Mouse (Mus musculus): ENCODE data around the gene Abca2. TPM values are rescaled to one million over a fixed set of nuclear protein-coding genes. Genes with fewer than 3 reads are reported as not detected.

Abca2 gene
- polyA plus RNA-seq (2015; fragmentation: Nextera tagmentation; extraction: Ambion mirVana): 4.0 and 4.1 TPM in 2 replicates

GRCm38 (mm10) chr2:25428442-25429236 lies at the start of gene Abca2:
Abca2 (plus strand) TSS chr2:25428703.
- under 1% methylated on average over 87 of the region's 89 CpGs for WGBS
- Histone ChIP-seq H3K27ac (replicated peaks) (no peak within 1 kb of the TSS), H3K4me2 (replicated peaks) (peak within 1 kb of the TSS; percentile 95), H3K4me1 (peaks cover 10% of the 10 kb centered on the region), H3K4me3 (replicated peaks) (peak within 1 kb of the TSS; percentile 69), H3K9me3 (replicated peaks) (no peaks in the 10 kb centered on the region), H3K9ac (peak within 1 kb of the TSS; percentile 53), H3K36me3 (no peaks in the 10 kb centered on the region), H3K27me3 (peaks cover 32% of the 10 kb centered on the region)
- peak; percentile 88 for ATAC-seq (ENCODE audit: insufficient number of reproducible peaks, low FRiP score, low TSS enrichment, low read depth)

DNA sequence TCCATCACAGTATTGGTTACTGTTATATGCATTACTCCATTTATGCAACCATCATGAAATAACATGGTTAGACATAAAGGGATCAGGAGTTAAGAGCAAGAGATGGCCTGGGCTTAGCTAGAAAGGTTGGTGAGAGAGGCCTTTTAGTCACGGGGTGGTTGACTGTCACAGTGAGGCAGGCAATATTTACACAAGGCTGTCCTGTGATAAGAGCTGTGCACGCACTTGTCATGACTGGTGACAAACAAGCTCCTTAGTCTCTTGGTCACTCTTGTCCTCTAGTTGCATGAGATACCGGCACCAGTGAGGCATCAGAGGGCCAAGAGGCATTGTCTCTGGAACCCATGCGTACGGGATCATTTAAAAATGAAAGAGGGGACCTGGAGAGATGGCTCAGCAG lies 44.0 kb upstream of the Abca2 start:
- ATAC-seq (ENCODE audit: insufficient number of reproducible peaks, low FRiP score, low TSS enrichment, low read depth): no peak
- Histone ChIP-seq H3K4me1 (no peaks in the 10 kb centered on the region), H3K27me3 (no peaks in the 10 kb centered on the region), H3K27ac (replicated peaks) (no peak overlapping the region), H3K9me3 (replicated peaks) (no peaks in the 10 kb centered on the region), H3K4me3 (replicated peaks) (no peak overlapping the region), H3K9ac (no peak overlapping the region), H3K4me2 (replicated peaks) (no peak overlapping the region), H3K36me3 (no peaks in the 10 kb centered on the region)
- WGBS: 77% methylated on average over 5 of the region's 5 CpGs

DNA sequence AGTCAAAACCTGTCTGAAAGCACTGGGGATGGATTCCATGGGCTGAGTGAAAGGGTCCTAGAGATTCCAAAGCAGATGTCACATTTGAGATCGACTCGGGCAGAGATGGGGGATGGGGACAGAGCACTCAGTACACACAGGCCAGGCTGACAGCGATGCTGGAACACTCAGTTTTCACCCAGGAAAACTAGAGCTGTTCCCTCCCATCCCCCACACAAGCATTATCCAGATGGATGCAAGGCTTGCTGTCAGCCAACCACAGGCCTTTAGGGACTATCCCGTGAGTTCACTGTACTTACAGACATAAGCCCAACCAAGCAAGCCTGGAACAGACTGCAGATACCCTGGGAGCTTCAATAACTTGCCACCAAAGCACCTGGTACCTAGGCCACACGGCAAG lies 37.2 kb upstream of the Abca2 start:
- H3K36me3 ChIP-seq: no peaks in the 10 kb centered on the region
- peaks cover 19% of the 10 kb centered on the region for H3K4me1 ChIP-seq
- H3K9me3 ChIP-seq (replicated peaks): no peaks in the 10 kb centered on the region
- H3K9ac ChIP-seq: no peak overlapping the region
- H3K27ac ChIP-seq (replicated peaks): no peak overlapping the region
- 45% methylated on average over 5 of the region's 5 CpGs for WGBS
- H3K27me3 ChIP-seq: peaks cover 19% of the 10 kb centered on the region
- ATAC-seq (ENCODE audit: insufficient number of reproducible peaks, low FRiP score, low TSS enrichment, low read depth): no peak
- no peak overlapping the region for H3K4me2 ChIP-seq (replicated peaks)
- no peak overlapping the region for H3K4me3 ChIP-seq (replicated peaks)

DNA sequence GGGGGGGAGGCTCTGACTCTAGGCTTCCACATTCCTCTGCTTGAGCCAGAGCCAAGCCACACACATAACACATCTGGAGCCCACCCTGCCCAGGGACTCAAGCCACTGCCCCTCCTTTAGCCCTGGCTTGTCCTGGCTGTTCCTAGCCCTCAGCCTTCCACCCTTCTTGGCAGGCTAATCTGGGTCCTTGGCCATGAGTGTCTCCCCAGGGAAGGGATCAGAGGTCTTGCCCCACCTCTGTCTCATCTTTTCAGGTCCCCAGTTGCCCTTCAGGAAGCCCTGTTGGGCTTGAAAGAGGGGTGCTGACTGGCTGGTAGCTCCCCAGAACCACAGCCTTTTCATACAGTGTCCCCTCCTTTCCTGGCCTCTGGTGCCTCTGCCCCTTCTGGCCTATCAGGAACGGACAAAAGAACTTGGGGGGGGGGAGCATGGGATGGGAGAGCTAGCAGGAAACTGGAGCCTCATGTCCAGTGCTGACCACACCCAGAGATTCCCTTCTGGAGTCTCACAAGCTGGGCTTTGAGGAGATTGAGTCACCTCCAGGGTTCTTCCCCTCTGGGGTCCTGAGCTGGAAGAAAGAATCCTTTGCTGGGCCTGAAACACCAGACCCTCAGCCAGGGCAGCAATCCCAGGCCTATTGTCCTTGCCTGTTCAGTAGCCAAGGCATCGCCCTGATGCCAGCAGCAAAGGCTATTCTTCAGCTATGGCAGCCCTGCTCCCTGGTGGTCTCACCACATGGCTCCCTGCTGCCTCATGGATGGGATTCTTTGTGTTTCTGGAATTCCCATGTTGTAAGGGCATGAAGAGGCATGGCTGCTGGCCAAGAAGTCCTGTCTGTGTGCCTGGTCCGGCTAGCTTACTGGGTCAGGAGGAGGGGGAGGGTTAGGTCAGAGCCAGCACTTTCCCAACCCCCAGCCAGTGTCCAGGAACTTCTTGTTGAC lies 34.0 kb upstream of the Abca2 start:
- ATAC-seq (ENCODE audit: insufficient number of reproducible peaks, low FRiP score, low TSS enrichment, low read depth): no peak
- peaks cover 21% of the 10 kb centered on the region for H3K4me1 ChIP-seq
- no peaks in the 10 kb centered on the region for H3K9me3 ChIP-seq (replicated peaks)
- 40% methylated on average over 3 of the region's 3 CpGs for WGBS
- peaks cover 52% of the 10 kb centered on the region for H3K27me3 ChIP-seq
- no peak overlapping the region for H3K4me2 ChIP-seq (replicated peaks)
- H3K9ac ChIP-seq: no peak overlapping the region
- no peaks in the 10 kb centered on the region for H3K36me3 ChIP-seq
- H3K4me3 ChIP-seq (replicated peaks): no peak overlapping the region
- H3K27ac ChIP-seq (replicated peaks): no peak overlapping the region

GRCm38 (mm10) chr2:25395721-25396596 lies 32.5 kb upstream of the Abca2 start, which contains the start of gene Entpd2:
Entpd2 (plus strand) TSS chr2:25395874.
- H3K4me3 ChIP-seq (replicated peaks): peak within 1 kb of the TSS; percentile 46
- peaks cover 28% of the 10 kb centered on the region for H3K4me1 ChIP-seq
- peak within 1 kb of the TSS; percentile 23; the same call in 1 of the 2 replicates for H3K9ac ChIP-seq
- peaks cover 66% of the 10 kb centered on the region for H3K27me3 ChIP-seq
- H3K36me3 ChIP-seq: no peaks in the 10 kb centered on the region
- H3K4me2 ChIP-seq (replicated peaks): peak within 1 kb of the TSS; percentile 79
- WGBS: 1% methylated on average over 57 of the region's 57 CpGs
- H3K27ac ChIP-seq (replicated peaks): no peak within 1 kb of the TSS
- no peaks in the 10 kb centered on the region for H3K9me3 ChIP-seq (replicated peaks)
- ATAC-seq (ENCODE audit: insufficient number of reproducible peaks, low FRiP score, low TSS enrichment, low read depth): no peak

DNA sequence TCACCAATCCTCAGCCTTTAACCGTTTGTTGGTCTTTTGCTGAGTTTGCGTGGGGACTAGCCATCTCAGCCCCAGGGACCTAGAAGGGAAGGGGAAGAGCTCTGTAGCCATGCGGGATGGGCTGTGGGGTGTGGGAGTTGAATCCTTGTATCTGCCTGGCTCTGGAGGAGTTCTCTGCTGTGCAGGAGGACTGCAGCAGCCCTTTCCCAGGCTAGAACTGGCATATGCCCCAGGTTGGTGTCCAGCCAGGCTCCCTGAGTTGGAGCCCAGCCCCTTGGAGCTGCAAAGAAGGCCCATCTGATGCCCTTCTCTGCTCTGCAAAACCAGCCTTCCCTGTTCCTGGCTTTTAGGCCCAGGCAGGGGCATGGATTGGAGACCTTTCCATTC lies 31.9 kb upstream of the Abca2 start:
- Histone ChIP-seq H3K27me3 (peaks cover 72% of the 10 kb centered on the region), H3K27ac (replicated peaks) (no peak overlapping the region), H3K4me1 (peaks cover 28% of the 10 kb centered on the region), H3K4me3 (replicated peaks) (peak overlapping the region; percentile 46), H3K9me3 (replicated peaks) (no peaks in the 10 kb centered on the region), H3K9ac (no peak overlapping the region), H3K4me2 (replicated peaks) (peak overlapping the region; percentile 79), H3K36me3 (no peaks in the 10 kb centered on the region)
- 32% methylated on average over 3 of the region's 3 CpGs for WGBS
- no peak for ATAC-seq (ENCODE audit: insufficient number of reproducible peaks, low FRiP score, low TSS enrichment, low read depth)

DNA sequence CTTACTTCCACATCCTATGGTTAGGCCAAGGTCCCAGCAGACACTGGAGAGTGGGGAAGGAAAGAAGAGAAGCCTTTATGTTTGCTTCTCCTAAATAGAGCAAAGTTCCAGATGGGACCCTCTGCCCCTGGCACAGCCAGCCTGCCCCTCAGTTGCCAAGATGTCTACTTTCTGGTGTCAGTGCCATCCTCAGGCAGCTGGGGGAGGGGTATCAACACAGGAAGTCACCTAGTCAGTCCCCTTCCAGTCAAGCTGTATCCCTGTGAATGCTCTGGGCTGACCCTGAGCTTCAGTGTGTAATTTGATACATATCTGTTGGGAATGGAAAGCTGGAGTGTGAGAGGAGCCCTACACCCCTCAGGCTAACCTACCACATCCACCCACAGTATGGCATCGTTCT lies 31.5 kb upstream of the Abca2 start:
- Histone ChIP-seq H3K27ac (replicated peaks) (no peak overlapping the region), H3K27me3 (peaks cover 76% of the 10 kb centered on the region), H3K9me3 (replicated peaks) (no peaks in the 10 kb centered on the region), H3K4me1 (peaks cover 28% of the 10 kb centered on the region), H3K9ac (no peak overlapping the region), H3K4me3 (replicated peaks) (no peak overlapping the region), H3K36me3 (no peaks in the 10 kb centered on the region), H3K4me2 (replicated peaks) (no peak overlapping the region)
- WGBS: 17% methylated on average over 1 of the region's 1 CpGs
- no peak for ATAC-seq (ENCODE audit: insufficient number of reproducible peaks, low FRiP score, low TSS enrichment, low read depth)

DNA sequence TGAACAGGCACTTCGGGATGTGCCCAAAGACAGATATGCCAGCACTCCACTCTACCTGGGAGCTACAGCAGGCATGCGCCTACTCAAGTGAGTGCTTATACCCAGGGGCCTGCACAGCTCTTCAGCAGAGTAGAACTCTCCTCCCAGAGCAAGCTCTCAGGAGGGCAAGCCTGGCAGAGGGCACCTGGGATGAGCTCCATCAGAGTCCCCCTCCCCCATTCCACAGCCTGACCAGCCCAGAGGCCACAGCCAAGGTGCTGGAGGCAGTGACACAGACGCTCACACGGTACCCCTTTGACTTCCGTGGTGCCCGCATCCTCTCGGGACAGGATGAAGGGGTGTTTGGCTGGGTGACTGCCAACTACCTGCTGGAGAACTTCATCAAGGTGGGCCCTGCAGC lies 30.4 kb upstream of the Abca2 start:
- 87% methylated on average over 7 of the region's 7 CpGs for WGBS
- H3K4me2 ChIP-seq (replicated peaks): no peak overlapping the region
- H3K27ac ChIP-seq (replicated peaks): no peak overlapping the region
- no peak overlapping the region for H3K9ac ChIP-seq
- peaks cover 86% of the 10 kb centered on the region for H3K27me3 ChIP-seq
- H3K9me3 ChIP-seq (replicated peaks): no peaks in the 10 kb centered on the region
- ATAC-seq (ENCODE audit: insufficient number of reproducible peaks, low FRiP score, low TSS enrichment, low read depth): no peak
- no peak overlapping the region for H3K4me3 ChIP-seq (replicated peaks)
- H3K36me3 ChIP-seq: no peaks in the 10 kb centered on the region
- H3K4me1 ChIP-seq: peaks cover 37% of the 10 kb centered on the region

DNA sequence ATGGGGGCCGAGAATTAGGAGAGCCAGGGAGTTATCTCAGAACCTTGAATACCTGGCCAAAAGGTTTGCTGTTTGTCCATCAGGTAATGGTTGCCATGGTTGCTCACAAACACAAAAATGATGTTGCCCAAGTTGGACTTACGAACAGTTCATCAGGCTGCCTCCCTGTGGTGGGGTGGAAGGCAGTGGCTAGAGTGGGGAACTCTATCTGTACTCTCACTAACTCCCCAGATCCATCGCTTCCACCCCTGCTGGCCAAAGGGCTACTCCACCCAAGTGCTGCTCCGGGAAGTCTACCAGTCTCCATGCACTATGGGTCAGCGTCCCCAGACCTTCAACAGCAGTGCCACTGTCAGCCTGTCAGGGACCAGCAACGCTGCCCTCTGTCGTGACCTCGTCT lies 29.5 kb upstream of the Abca2 start, which contains the start of gene Npdc1:
Npdc1 (plus strand) TSS at position 301 of the 400 bp plus-strand sequence.
- H3K27ac ChIP-seq (replicated peaks): no peak within 1 kb of the TSS
- H3K4me2 ChIP-seq (replicated peaks): no peak within 1 kb of the TSS
- H3K4me1 ChIP-seq: peaks cover 43% of the 10 kb centered on the region
- H3K9ac ChIP-seq: no peak within 1 kb of the TSS
- H3K4me3 ChIP-seq (replicated peaks): no peak within 1 kb of the TSS
- no peak for ATAC-seq (ENCODE audit: insufficient number of reproducible peaks, low FRiP score, low TSS enrichment, low read depth)
- H3K9me3 ChIP-seq (replicated peaks): no peaks in the 10 kb centered on the region
- WGBS: 69% methylated on average over 8 of the region's 8 CpGs
- H3K27me3 ChIP-seq: peaks cover 94% of the 10 kb centered on the region
- H3K36me3 ChIP-seq: no peaks in the 10 kb centered on the region

GRCm38 (mm10) chr2:25400291-25400690 lies 28.2 kb upstream of the Abca2 start:
- no peak for ATAC-seq (ENCODE audit: insufficient number of reproducible peaks, low FRiP score, low TSS enrichment, low read depth)
- no peak overlapping the region for H3K27ac ChIP-seq (replicated peaks)
- WGBS: 15% methylated on average over 16 of the region's 16 CpGs
- peak overlapping the region; percentile 35; the same call in 1 of the 2 replicates for H3K4me2 ChIP-seq (replicated peaks)
- peaks cover 34% of the 10 kb centered on the region for H3K4me1 ChIP-seq
- H3K4me3 ChIP-seq (replicated peaks): 0 out of 2 replicates have a peak overlapping the region, but pooled peaks have one; percentile 20
- peaks cover 90% of the 10 kb centered on the region for H3K27me3 ChIP-seq
- no peak overlapping the region for H3K9ac ChIP-seq
- no peaks in the 10 kb centered on the region for H3K9me3 ChIP-seq (replicated peaks)
- no peaks in the 10 kb centered on the region for H3K36me3 ChIP-seq
